Mouse (Mus musculus) heart, adult 2 months (tissue): ENCODE measurements around the gene Msi2. TPM values are rescaled to one million over a fixed set of nuclear protein-coding genes. Genes with fewer than 3 reads are reported as not detected.

ENCODE experiments used
- DNase-seq, 2 experiments: peaks; one replicate each; pipeline ENCODE4 v3.0.0; 2021
- H3K27ac ChIP-seq: fragments of 200-600 bp; 2 replicates; pipeline ENCODE4 v1.8.1; 2022
- H3K27me3 ChIP-seq: fragments of 200-500 bp; 2 replicates; pipeline ENCODE4 v1.6.1; 2012; ENCODE audit warnings: mild to moderate bottlenecking, low read length, inconsistent platforms, mixed read lengths; ENCODE audit not compliant: control insufficient read depth, insufficient read depth
- H3K36me3 ChIP-seq: fragments of 200-500 bp; 2 replicates; pipeline ENCODE4 v1.6.1; 2012; ENCODE audit warnings: low read length, inconsistent platforms; ENCODE audit not compliant: control insufficient read depth, insufficient read depth
- H3K4me1 ChIP-seq: fragments of 200-500 bp; 2 replicates; pipeline ENCODE4 v1.6.1; 2011; ENCODE audit warnings: low read length; ENCODE audit not compliant: control insufficient read depth, insufficient read depth
- H3K4me3 ChIP-seq: fragments of 200-600 bp; 2 replicates; pipeline ENCODE4 v1.8.1; 2022
- H3K79me2 ChIP-seq: fragments of 200-500 bp; replicated peaks from 2 replicates; pipeline ENCODE4 v1.6.1; 2012; ENCODE audit warnings: mild to moderate bottlenecking, inconsistent platforms, low read length, moderate library complexity, mixed read lengths; ENCODE audit not compliant: control insufficient read depth, insufficient read depth
- H3K9ac ChIP-seq: fragments of 200-500 bp; 2 replicates; pipeline ENCODE4 v1.6.1; 2012; ENCODE audit warnings: low read depth, mild to moderate bottlenecking, control low read depth, inconsistent platforms, low read length, mixed read lengths
- CTCF ChIP-seq: fragments of 200-600 bp; IDR thresholded peaks from 2 replicates; pipeline ENCODE4 v1.8.1; 2022; ENCODE audit warnings: antibody characterized with exemption, mild to moderate bottlenecking, moderate library complexity
- EP300 ChIP-seq: fragments of 200-500 bp; IDR thresholded peaks from 2 replicates; pipeline ENCODE4 v1.6.1; 2011; ENCODE audit warnings: low read depth, low read length, control low read depth; ENCODE audit not compliant: insufficient read depth
- POLR2A ChIP-seq: fragments of 200-500 bp; IDR thresholded peaks from 2 replicates; pipeline ENCODE4 v1.6.1; 2011; ENCODE audit warnings: mild to moderate bottlenecking, low read depth, low read length, control low read depth; ENCODE audit not compliant: insufficient read depth
- WGBS: fragments of 180-500 bp; shearing (Covaris S2); methylation state at CpG from one replicate; pipeline ENCODE4 v1.1.7; 2018; 5-methylcytosine and 5-hydroxymethylcytosine counted together
- intact Hi-C: fragments of 180-260 bp; cut with DNase I; formaldehyde crosslinking; loops from one replicate; pipeline ENCODE4 v1.15.1; 2025
- polyA plus RNA-seq: library from polyadenylated mRNA; depleted of rRNA; stranded (reverse); fragments of >200 nt; gene quantifications from 2 replicates; pipeline ENCODE4 v1.2.3, GENCODE M21; 2012
- total RNA-seq, 2 experiments: library from RNA; stranded (reverse); gene quantifications; 2 replicates each; pipeline ENCODE4 v1.2.3; 2021

Gene Msi2
- total and polyA plus RNA-seq, 3 experiments: 42.5 to 208 (median 176) TPM

GRCm38 (mm10) chr11:88623671-88624070 is 94.6 kb downstream of the Msi2 start:
- intact Hi-C loops: loop anchor here (5.0 kb wide), 2 partner anchors 51 to 66 kb away; no protein-coding TSS in a partner anchor
- no peak overlapping the region for H3K4me3 ChIP-seq
- peaks cover 37% of the 10 kb centered on the region for H3K4me1 ChIP-seq
- peaks cover 19% of the 10 kb centered on the region for H3K36me3 ChIP-seq
- H3K27me3 ChIP-seq: no peaks in the 10 kb centered on the region
- no peak overlapping the region for H3K9ac ChIP-seq
- TF ChIP-seq POLR2A: no peak
- TF ChIP-seq EP300: no peak
- TF ChIP-seq CTCF: no peak
- 44% methylated on average over 6 of the region's 6 CpGs for WGBS
- peaks cover 3% of the 10 kb centered on the region for H3K79me2 ChIP-seq
- H3K27ac ChIP-seq: peak overlapping the region; percentile 64
- DNase-seq: peak in 1 of 2 experiments; percentile 17

GRCm38 (mm10) chr11:88622496-88622895 is 95.8 kb downstream of the Msi2 start:
- Histone ChIP-seq H3K27ac (peak overlapping the region; percentile 87), H3K36me3 (peaks cover 19% of the 10 kb centered on the region), H3K79me2 (peaks cover 1% of the 10 kb centered on the region), H3K9ac (no peak overlapping the region), H3K4me3 (no peak overlapping the region), H3K27me3 (no peaks in the 10 kb centered on the region), H3K4me1 (peaks cover 40% of the 10 kb centered on the region)
- intact Hi-C loops: loop anchor here (5.0 kb wide), 2 partner anchors 50 to 65 kb away; no protein-coding TSS in a partner anchor
- DNase-seq: peak in 1 of 2 experiments; percentile 17
- 13% methylated on average over 6 of the region's 6 CpGs for WGBS
- TF ChIP-seq POLR2A (no peak), EP300 (no peak), CTCF (no peak)

GRCm38 (mm10) chr11:88621789-88622188 is 96.5 kb downstream of the Msi2 start:
- no peak for TF ChIP-seq POLR2A
- TF ChIP-seq CTCF: no peak
- TF ChIP-seq EP300: no peak
- peak overlapping the region; percentile 87 for H3K27ac ChIP-seq
- no peak overlapping the region for H3K9ac ChIP-seq
- WGBS: 77% methylated on average over 4 of the region's 4 CpGs
- intact Hi-C loops: loop anchor here (5.0 kb wide), 2 partner anchors 49 to 64 kb away; no protein-coding TSS in a partner anchor
- DNase-seq: no peak
- H3K4me3 ChIP-seq: no peak overlapping the region
- H3K79me2 ChIP-seq: peaks cover 1% of the 10 kb centered on the region
- H3K4me1 ChIP-seq: peaks cover 40% of the 10 kb centered on the region
- peaks cover 19% of the 10 kb centered on the region for H3K36me3 ChIP-seq
- no peaks in the 10 kb centered on the region for H3K27me3 ChIP-seq

DNA sequence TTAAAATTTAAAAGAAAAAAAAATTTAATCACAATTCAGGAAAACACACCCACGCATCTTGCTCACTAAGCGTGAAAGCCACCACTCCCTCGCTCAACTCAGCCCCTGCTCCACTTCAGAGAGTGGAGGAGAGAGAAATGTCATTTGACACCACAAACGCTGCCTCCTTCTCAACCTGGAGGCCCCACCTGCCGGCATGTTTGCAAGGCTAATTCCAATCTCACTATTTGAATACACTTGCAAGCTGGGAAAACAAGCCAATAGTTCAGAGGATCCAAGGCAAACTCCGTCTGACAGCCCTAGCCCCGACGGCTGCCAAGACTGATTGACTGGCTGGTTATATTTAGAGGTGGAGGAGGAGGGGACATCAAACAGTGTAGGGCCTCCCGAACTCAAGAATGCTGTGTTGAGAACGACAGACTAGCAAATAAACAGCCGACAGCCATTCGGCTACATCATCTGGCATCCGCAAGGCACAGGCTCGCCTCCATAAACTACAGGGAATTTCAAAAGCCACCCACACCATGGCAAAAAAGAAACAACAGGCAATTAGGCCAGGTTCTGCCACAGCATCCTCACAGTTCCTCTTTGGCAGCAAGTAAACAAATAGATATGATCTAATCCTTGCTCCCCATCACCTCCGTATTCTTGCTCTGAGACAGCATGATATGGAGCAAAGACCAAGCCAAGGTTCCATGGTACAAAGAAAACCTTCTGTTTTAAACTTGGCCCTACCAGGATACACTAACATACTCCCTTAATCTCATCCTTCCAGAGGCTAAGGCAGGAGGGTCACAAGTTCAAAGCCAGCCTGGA is 97.9 kb downstream of the Msi2 start:
- peaks cover 40% of the 10 kb centered on the region for H3K4me1 ChIP-seq
- peak overlapping the region; percentile 87 for H3K27ac ChIP-seq
- TF ChIP-seq POLR2A (0 out of 2 replicates have a peak, but pooled peaks have one; percentile 12), CTCF (peak; percentile 27), EP300 (peak; percentile 63; the same call in 1 of the 2 replicates)
- WGBS: 7% methylated on average over 15 of the region's 15 CpGs
- peak; percentile 67 to 75 for DNase-seq
- peaks cover 1% of the 10 kb centered on the region for H3K79me2 ChIP-seq
- H3K27me3 ChIP-seq: no peaks in the 10 kb centered on the region
- H3K36me3 ChIP-seq: peaks cover 19% of the 10 kb centered on the region
- intact Hi-C loops: loop anchor here (5.0 kb wide), 2 partner anchors 48 to 63 kb away; no protein-coding TSS in a partner anchor
- peak overlapping the region; percentile 5; the same call in 1 of the 2 replicates for H3K9ac ChIP-seq
- no peak overlapping the region for H3K4me3 ChIP-seq

GRCm38 (mm10) chr11:88619468-88620157 is 98.7 kb downstream of the Msi2 start:
- no peak for TF ChIP-seq EP300
- no peak for TF ChIP-seq POLR2A
- TF ChIP-seq CTCF: no peak
- Histone ChIP-seq H3K36me3 (peaks cover 19% of the 10 kb centered on the region), H3K27ac (peak overlapping the region; percentile 87), H3K27me3 (no peaks in the 10 kb centered on the region), H3K4me1 (peaks cover 39% of the 10 kb centered on the region), H3K4me3 (no peak overlapping the region), H3K9ac (no peak overlapping the region), H3K79me2 (peaks cover under 1% of the 10 kb centered on the region)
- DNase-seq: peak in 1 of 2 experiments; percentile 50
- intact Hi-C loops: loop anchor here (2.0 to 5.0 kb wide), 3 partner anchors 15 to 62 kb away; no protein-coding TSS in a partner anchor
- WGBS: 46% methylated on average over 9 of the region's 9 CpGs

- H3K27me3 ChIP-seq: no peaks in the 10 kb centered on the region
- no peak overlapping the region for H3K9ac ChIP-seq
- intact Hi-C loops: loop anchor here (2.0 kb wide), 1 partner anchor 16 kb away; no protein-coding TSS in a partner anchor
- 43% methylated on average over 9 of the region's 9 CpGs for WGBS
- TF ChIP-seq CTCF: peak; percentile 39
- no peak for TF ChIP-seq POLR2A
- peaks cover 45% of the 10 kb centered on the region for H3K4me1 ChIP-seq
- H3K27ac ChIP-seq: peak overlapping the region; percentile 87
- peaks cover 23% of the 10 kb centered on the region for H3K36me3 ChIP-seq
- peak; percentile 79 to 85 for DNase-seq
- no peak overlapping the region for H3K4me3 ChIP-seq
- no peaks in the 10 kb centered on the region for H3K79me2 ChIP-seq
Observed at GRCm38 (mm10) chr11:88618732-88619309, 99.5 kb downstream of the Msi2 start.
